Mouse (Mus musculus) limb, embryonic 14.5 days (tissue): ENCODE measurements around the gene Med8. TPM values are rescaled to one million over a fixed set of nuclear protein-coding genes. Genes with fewer than 3 reads are reported as not detected.

ENCODE experiments used
- ATAC-seq: fragments of 200-750 bp; cut with Nextera tagmentation; 2 replicates; pipeline ENCODE4 v1.8.0; 2017; ENCODE audit warnings: low read depth, moderate number of reproducible peaks, moderate TSS enrichment; ENCODE audit not compliant: low FRiP score
- DNase-seq: peaks from one replicate; pipeline ENCODE4 v3.0.0-alpha.2; 2015; ENCODE audit warnings: low spot score
- H3K27ac ChIP-seq: fragments of 300-500 bp; sonication (generic); replicated peaks from 2 replicates; pipeline ENCODE4 v1.5.1; 2014; ENCODE audit warnings: low read depth, mild to moderate bottlenecking, low read length, moderate library complexity, mixed read lengths
- H3K27me3 ChIP-seq: fragments of 300-500 bp; sonication (generic); 2 replicates; pipeline ENCODE4 v1.6.1; 2014; ENCODE audit warnings: low read length, mixed read lengths; ENCODE audit not compliant: control insufficient read depth, insufficient read depth
- H3K36me3 ChIP-seq: fragments of 300-500 bp; sonication (generic); 2 replicates; pipeline ENCODE4 v1.6.1; 2014; ENCODE audit warnings: mild to moderate bottlenecking, low read length, moderate library complexity, mixed read lengths; ENCODE audit not compliant: control insufficient read depth, insufficient read depth
- H3K4me1 ChIP-seq: fragments of 300-500 bp; sonication (generic); 2 replicates; pipeline ENCODE4 v1.6.1; 2014; ENCODE audit warnings: antibody characterized with exemption, low read length, mixed read lengths; ENCODE audit not compliant: control insufficient read depth, insufficient read depth
- H3K4me2 ChIP-seq: fragments of 300-500 bp; sonication (generic); replicated peaks from 2 replicates; pipeline ENCODE4 v1.6.1; 2014; ENCODE audit warnings: low read depth, mild to moderate bottlenecking, low read length, moderate library complexity; ENCODE audit not compliant: severe bottlenecking
- H3K4me3 ChIP-seq: fragments of 300-500 bp; sonication (generic); replicated peaks from 2 replicates; pipeline ENCODE4 v1.5.1; 2014; ENCODE audit warnings: low read length
- H3K9ac ChIP-seq: fragments of 300-500 bp; sonication (generic); 2 replicates; pipeline ENCODE4 v1.6.1; 2014; ENCODE audit warnings: mild to moderate bottlenecking, low read depth, low read length, moderate library complexity; ENCODE audit not compliant: severe bottlenecking
- H3K9me3 ChIP-seq: fragments of 300-500 bp; sonication (generic); 2 replicates; pipeline ENCODE4 v1.6.1; 2016; ENCODE audit warnings: low read length; ENCODE audit not compliant: control insufficient read depth
- POLR2A ChIP-seq: fragments of 200-500 bp; IDR thresholded peaks from 2 replicates; pipeline ENCODE4 v1.8.0; 2012; ENCODE audit warnings: inconsistent platforms, mild to moderate bottlenecking, moderate library complexity, borderline replicate concordance; ENCODE audit not compliant: insufficient read depth, insufficient read length; ENCODE audit errors: extremely low read depth
- WGBS: fragments of 180-500 bp; shearing (Covaris S2); extraction: QIAGEN DNeasy Blood & Tissue Kit; methylation state at CpG from one replicate; pipeline ENCODE4 v1.1.7; 2014; 5-methylcytosine and 5-hydroxymethylcytosine counted together
- polyA plus RNA-seq, 2 experiments: library from polyadenylated mRNA; depleted of rRNA in 1 of 2; stranded (reverse) in 1 of 2; unstranded in 1 of 2; fragments of >200 nt; fragmentation: Nextera tagmentation in 1 of 2; extraction: Ambion mirVana in 1 of 2; gene quantifications; 2 replicates each; pipeline versions ENCODE4 v1.2.1 to v1.2.3; 2012 to 2014

Gene Med8
- polyA plus RNA-seq, 2 experiments: 79.0 to 96.3 TPM

DNA sequence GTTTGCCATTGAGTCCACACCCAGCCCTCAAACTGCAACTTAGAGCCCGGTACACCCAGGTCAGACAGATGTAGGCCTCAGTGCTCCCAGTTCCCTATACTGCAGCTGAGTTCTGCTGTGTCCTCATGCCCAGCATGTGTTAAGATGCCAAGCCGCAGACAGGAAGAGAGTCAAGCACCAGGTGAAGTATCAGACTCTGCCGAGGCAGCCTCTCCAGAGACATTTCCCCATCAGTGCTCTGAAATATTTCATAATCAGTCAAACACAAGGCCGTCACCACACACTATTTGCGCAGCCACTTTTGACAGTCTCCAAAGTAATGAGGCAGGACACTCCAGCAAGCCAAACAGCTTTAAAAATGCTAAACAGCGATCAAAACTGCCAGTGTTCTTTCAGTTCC is 10.7 kb upstream of the Med8 start:
- H3K4me1 ChIP-seq: no peaks in the 10 kb centered on the region
- H3K4me2 ChIP-seq: no peak overlapping the region
- WGBS: 93% methylated on average over 6 of the region's 6 CpGs
- H3K36me3 ChIP-seq: peaks cover 92% of the 10 kb centered on the region
- no peaks in the 10 kb centered on the region for H3K9me3 ChIP-seq
- H3K9ac ChIP-seq: no peak overlapping the region
- no peak overlapping the region for H3K4me3 ChIP-seq
- H3K27me3 ChIP-seq: no peaks in the 10 kb centered on the region
- DNase-seq (no peak), ATAC-seq (no peak)
- no peak for TF ChIP-seq POLR2A
- H3K27ac ChIP-seq: no peak overlapping the region

DNA sequence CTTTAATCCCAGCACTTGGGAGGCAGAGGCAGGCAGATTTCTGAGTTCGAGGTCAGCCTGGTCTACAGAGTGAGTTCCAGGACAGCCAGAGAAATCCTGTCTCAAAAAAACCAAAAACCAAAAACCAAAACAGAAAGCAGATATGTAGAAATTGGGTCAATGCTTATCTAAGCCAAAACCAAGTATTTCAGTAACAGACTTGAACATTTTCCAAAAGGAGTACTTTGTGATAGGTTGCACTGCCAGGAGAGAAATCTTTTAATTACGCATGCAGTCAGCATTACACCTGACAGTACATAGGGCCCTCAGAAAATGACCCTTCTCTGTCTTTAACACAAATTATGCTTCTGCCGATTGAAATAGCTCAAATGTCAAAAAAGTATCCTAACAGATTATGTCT is 7.7 kb upstream of the Med8 start:
- TF ChIP-seq POLR2A: no peak
- Histone ChIP-seq H3K27ac (no peak overlapping the region), H3K4me1 (no peaks in the 10 kb centered on the region), H3K9me3 (no peaks in the 10 kb centered on the region), H3K9ac (no peak overlapping the region), H3K27me3 (no peaks in the 10 kb centered on the region), H3K36me3 (peaks cover 67% of the 10 kb centered on the region), H3K4me3 (no peak overlapping the region), H3K4me2 (no peak overlapping the region)
- no peak for ATAC-seq
- 88% methylated on average over 3 of the region's 3 CpGs for WGBS
- no peak for DNase-seq

DNA sequence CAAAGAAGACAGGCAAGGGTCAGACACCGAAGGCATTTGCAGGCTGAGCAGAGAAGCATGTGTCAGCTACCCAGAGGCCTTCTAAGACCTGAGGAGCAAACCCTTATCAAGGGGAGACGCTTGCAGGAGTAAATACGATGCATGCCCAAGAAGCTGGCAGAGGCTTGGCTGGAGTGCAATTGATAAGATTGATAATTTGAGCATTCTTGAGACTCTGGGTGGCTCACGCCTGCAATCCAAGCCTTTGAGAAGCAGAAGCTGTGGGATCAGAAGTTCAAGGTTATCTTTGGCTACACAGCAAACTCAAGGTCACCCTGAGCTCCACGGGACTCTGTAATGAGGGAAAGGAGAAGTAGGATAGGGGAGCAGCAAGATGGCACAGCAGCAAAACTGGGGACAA is 7.2 kb upstream of the Med8 start:
- Histone ChIP-seq H3K9me3 (no peaks in the 10 kb centered on the region), H3K4me3 (no peak overlapping the region), H3K27ac (no peak overlapping the region), H3K4me1 (no peaks in the 10 kb centered on the region), H3K27me3 (no peaks in the 10 kb centered on the region), H3K4me2 (no peak overlapping the region), H3K36me3 (peaks cover 62% of the 10 kb centered on the region), H3K9ac (no peak overlapping the region)
- DNase-seq: no peak
- ATAC-seq: no peak
- no peak for TF ChIP-seq POLR2A
- 90% methylated on average over 5 of the region's 5 CpGs for WGBS

DNA sequence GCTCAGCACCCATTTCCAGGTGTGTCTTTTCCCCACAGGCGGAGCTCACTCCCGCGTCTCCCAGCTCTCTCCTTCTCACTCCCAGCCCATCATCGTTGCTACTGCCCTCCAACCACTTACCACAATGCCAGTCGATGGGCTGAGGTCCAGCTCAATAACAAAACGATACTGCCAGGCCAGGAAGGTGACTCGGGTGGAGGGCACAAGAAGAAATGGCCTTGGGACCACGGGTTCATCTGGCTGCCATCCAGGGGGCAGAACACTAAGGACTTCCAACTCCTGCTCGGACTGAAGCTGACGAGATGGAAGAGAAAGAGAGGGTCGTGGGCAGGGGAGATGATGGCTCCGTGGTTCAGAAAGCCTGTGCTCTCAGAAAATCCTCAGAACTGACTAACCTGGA is 6.4 kb upstream of the Med8 start:
- no peak overlapping the region for H3K27ac ChIP-seq
- H3K27me3 ChIP-seq: no peaks in the 10 kb centered on the region
- H3K9ac ChIP-seq: no peak overlapping the region
- 96% methylated on average over 12 of the region's 12 CpGs for WGBS
- no peaks in the 10 kb centered on the region for H3K4me1 ChIP-seq
- no peak overlapping the region for H3K4me2 ChIP-seq
- DNase-seq (no peak), ATAC-seq (no peak)
- TF ChIP-seq POLR2A: no peak
- H3K36me3 ChIP-seq: peaks cover 54% of the 10 kb centered on the region
- no peaks in the 10 kb centered on the region for H3K9me3 ChIP-seq
- H3K4me3 ChIP-seq: no peak overlapping the region

DNA sequence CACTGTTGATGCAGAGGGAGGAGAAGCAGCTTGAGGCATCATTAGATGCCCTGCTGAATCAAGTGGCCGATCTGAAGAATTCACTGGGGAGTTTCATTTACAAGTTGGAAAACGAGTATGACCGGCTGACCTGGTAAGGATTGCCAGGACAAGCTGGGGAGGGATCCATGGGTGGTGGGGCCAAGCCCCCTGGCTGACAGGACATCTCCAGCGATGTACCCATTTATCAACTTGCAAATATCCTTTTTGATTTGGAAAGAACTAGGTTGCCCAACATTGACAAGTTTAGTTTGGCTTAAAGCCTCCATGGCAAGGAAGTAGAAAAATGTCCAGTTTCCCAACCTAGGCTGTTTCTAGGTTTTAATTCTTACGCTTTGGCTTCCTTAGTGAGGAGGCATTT is 1.7 kb downstream of the Med8 start:
- Histone ChIP-seq H3K4me3 (no peak overlapping the region), H3K9me3 (no peaks in the 10 kb centered on the region), H3K27ac (no peak overlapping the region), H3K4me2 (no peak overlapping the region), H3K36me3 (peaks cover 47% of the 10 kb centered on the region), H3K9ac (no peak overlapping the region), H3K4me1 (peaks cover 11% of the 10 kb centered on the region), H3K27me3 (no peaks in the 10 kb centered on the region)
- ATAC-seq (no peak), DNase-seq (no peak)
- TF ChIP-seq POLR2A: no peak
- 88% methylated on average over 5 of the region's 5 CpGs for WGBS

DNA sequence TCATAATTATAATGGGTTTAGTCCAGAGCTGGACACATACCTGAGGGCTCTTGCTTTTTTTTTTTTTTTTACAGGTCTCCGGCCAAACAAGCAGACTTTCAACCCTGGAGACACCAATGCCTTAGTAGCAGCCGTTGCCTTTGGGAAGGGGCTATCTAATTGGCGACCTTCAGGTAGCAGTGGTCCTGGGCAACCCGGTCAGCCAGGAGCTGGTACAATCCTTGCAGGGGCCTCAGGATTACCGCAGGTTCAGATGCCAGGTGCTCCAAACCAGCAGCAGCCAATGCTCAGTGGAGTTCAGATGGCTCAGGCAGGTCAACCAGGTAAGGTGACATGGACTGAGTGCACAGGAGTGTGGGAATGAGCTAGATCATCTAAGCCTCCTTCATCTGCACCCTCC is 4.4 kb downstream of the Med8 start:
- Histone ChIP-seq H3K4me3 (no peak overlapping the region), H3K27me3 (no peaks in the 10 kb centered on the region), H3K36me3 (peaks cover 65% of the 10 kb centered on the region), H3K4me2 (no peak overlapping the region), H3K27ac (no peak overlapping the region), H3K9ac (no peak overlapping the region), H3K9me3 (no peaks in the 10 kb centered on the region), H3K4me1 (peaks cover 7% of the 10 kb centered on the region)
- WGBS: 86% methylated on average over 5 of the region's 5 CpGs
- ATAC-seq (no peak), DNase-seq (no peak)
- TF ChIP-seq POLR2A: no peak
